ENCODE assay signal across 18 mouse cellular contexts in genomic region chr17:5675951-5676350, GRCm38 (mm10).
DNase-seq lines count a peak whose midpoint lies in the region; ATAC-seq and TF ChIP-seq lines count a peak whose summit lies in the region.
"Had no signal": no experiment of that assay in that cellular context is flagged by ENCODE, and none has a peak within 500 bp of the region (broad histone marks: within the 10 kb centered on the region; RNA-seq: fewer than 3 reads in every experiment).

No protein-coding gene starts in this region.

- no peak for TF ChIP-seq EP300 in heart, postnatal 0 days (IDR thresholded peaks at IDR 0.05; ENCODE audit: low read depth)

- no peaks in the 10 kb centered on the region for H3K4me1 ChIP-seq in heart, postnatal 0 days (ENCODE audit: control insufficient read depth, insufficient read depth)
- H3K4me1 ChIP-seq in heart, embryonic 10.5 days = 0 out of 2 replicates have a peak, but pooled peaks cover 3% of the 10 kb centered on the region
- no peaks in the 10 kb centered on the region for H3K4me1 ChIP-seq in limb, embryonic 10.5 days
- H3K4me1 ChIP-seq: limb, embryonic 12.5 days; midbrain, embryonic 13.5 days had no signal

- WGBS in heart, postnatal 0 days = 43% methylated on average over 8 of the region's 8 CpGs
- 48% methylated on average over 8 of the region's 8 CpGs for WGBS in heart, embryonic 10.5 days
- 88% methylated on average over 8 of the region's 8 CpGs for WGBS in limb, embryonic 10.5 days

- no peaks in the 10 kb centered on the region for H3K9me3 ChIP-seq in heart, postnatal 0 days (replicated peaks; ENCODE audit: control insufficient read depth, low read length)
- no peaks in the 10 kb centered on the region for H3K9me3 ChIP-seq in heart, embryonic 10.5 days
- no peaks in the 10 kb centered on the region for H3K9me3 ChIP-seq in limb, embryonic 10.5 days (replicated peaks)
- H3K9me3 ChIP-seq: embryonic facial prominence, embryonic 12.5 days; limb, embryonic 12.5 days; liver, embryonic 13.5 days; midbrain, embryonic 13.5 days; neural tube, embryonic 15.5 days had no signal

- H3K4me2 ChIP-seq in heart, postnatal 0 days (ENCODE audit: low read depth, low read length) = no peak overlapping the region
- H3K4me2 ChIP-seq: embryonic facial prominence, embryonic 12.5 days; hindbrain, embryonic 14.5 days; limb, embryonic 12.5 days; liver, embryonic 13.5 days; midbrain, embryonic 13.5 days; neural tube, embryonic 15.5 days had no signal

- intact Hi-C loops in left cerebral cortex, adult 2 months (cut with DNase I) = no loop called here

- DNase-seq in heart, postnatal 0 days (ENCODE audit: low spot score) = no peak
- DNase-seq in heart, embryonic 10.5 days (ENCODE audit: low spot score) = no peak
- no peak for DNase-seq in left cerebral cortex, adult 2 months (ENCODE audit: extremely low spot score in 1 of 2, low spot score in 2 of 2)
- DNase-seq in left cerebral cortex, adult 11 months (ENCODE audit: low spot score) = no peak
- peak; percentile 20 for DNase-seq in urinary bladder, postnatal 14 days (ENCODE audit: low spot score)
- DNase-seq in urinary bladder, postnatal 36 days (ENCODE audit: low spot score in 2 of 2) = no peak
- DNase-seq in limb, embryonic 10.5 days (ENCODE audit: low spot score) = no peak
- DNase-seq: cerebellum, adult 9-10 months; liver, embryonic 13.5 days had no signal

- H3K4me3 ChIP-seq in heart, postnatal 0 days (ENCODE audit: low read depth, low read length) = no peak overlapping the region
- no peak overlapping the region for H3K4me3 ChIP-seq in heart, embryonic 10.5 days
- no peak overlapping the region for H3K4me3 ChIP-seq in left cerebral cortex, adult 2 months
- no peak overlapping the region for H3K4me3 ChIP-seq in limb, embryonic 10.5 days
- H3K4me3 ChIP-seq: embryonic facial prominence, embryonic 12.5 days; limb, embryonic 12.5 days; liver, embryonic 13.5 days; midbrain, embryonic 13.5 days; myocyte; neural tube, embryonic 15.5 days had no signal

- no peak overlapping the region for H3K9ac ChIP-seq in heart, postnatal 0 days (replicated peaks; ENCODE audit: low read depth, low read length)
- H3K9ac ChIP-seq: embryonic facial prominence, embryonic 12.5 days; hindbrain, embryonic 14.5 days; limb, embryonic 12.5 days; liver, embryonic 13.5 days; midbrain, embryonic 13.5 days; neural tube, embryonic 15.5 days had no signal

- no peak for ATAC-seq in heart, postnatal 0 days (ENCODE audit: insufficient read depth, low read depth)
- ATAC-seq: forebrain, embryonic 16.5 days; intestine, embryonic 16.5 days; midbrain, embryonic 13.5 days had no signal

- H3K27me3 ChIP-seq in heart, postnatal 0 days (ENCODE audit: control insufficient read depth, insufficient read depth, low read length) = no peaks in the 10 kb centered on the region
- no peaks in the 10 kb centered on the region for H3K27me3 ChIP-seq in heart, embryonic 10.5 days (ENCODE audit: insufficient read depth, poor library complexity, severe bottlenecking)
- no peaks in the 10 kb centered on the region for H3K27me3 ChIP-seq in limb, embryonic 10.5 days (ENCODE audit: low read depth, poor library complexity, severe bottlenecking)
- H3K27me3 ChIP-seq: embryonic facial prominence, embryonic 12.5 days; limb, embryonic 12.5 days; liver, embryonic 13.5 days; midbrain, embryonic 13.5 days; neural tube, embryonic 15.5 days had no signal

- TF ChIP-seq CTCF in heart, postnatal 0 days (IDR thresholded peaks at IDR 0.05; ENCODE audit: low read depth) = 0 out of 2 replicates have a peak, but pooled peaks have one; percentile 1
- TF ChIP-seq CTCF in left cerebral cortex, adult 2 months (IDR thresholded peaks at IDR 0.05) = peak; percentile 42

- H3K36me3 ChIP-seq in heart, postnatal 0 days (replicated peaks; ENCODE audit: control insufficient read depth, insufficient read depth, low read length) = no peaks in the 10 kb centered on the region
- H3K36me3 ChIP-seq in heart, embryonic 10.5 days = no peaks in the 10 kb centered on the region
- no peaks in the 10 kb centered on the region for H3K36me3 ChIP-seq in limb, embryonic 10.5 days
- H3K36me3 ChIP-seq: embryonic facial prominence, embryonic 12.5 days; limb, embryonic 12.5 days; midbrain, embryonic 13.5 days; neural tube, embryonic 15.5 days had no signal

- H3K27ac ChIP-seq in heart, postnatal 0 days (ENCODE audit: low read depth) = no peak overlapping the region
- H3K27ac ChIP-seq in heart, embryonic 10.5 days = no peak overlapping the region
- no peak overlapping the region for H3K27ac ChIP-seq in left cerebral cortex, adult 2 months
- no peak overlapping the region for H3K27ac ChIP-seq in limb, embryonic 10.5 days
- H3K27ac ChIP-seq: embryonic facial prominence, embryonic 12.5 days; hindbrain, embryonic 14.5 days; limb, embryonic 12.5 days; liver, embryonic 13.5 days; macrophage; midbrain, embryonic 13.5 days; neural tube, embryonic 15.5 days had no signal
